Comparison of ENCODE assay signal across 10 mouse cellular contexts in the genomic region with DNA sequence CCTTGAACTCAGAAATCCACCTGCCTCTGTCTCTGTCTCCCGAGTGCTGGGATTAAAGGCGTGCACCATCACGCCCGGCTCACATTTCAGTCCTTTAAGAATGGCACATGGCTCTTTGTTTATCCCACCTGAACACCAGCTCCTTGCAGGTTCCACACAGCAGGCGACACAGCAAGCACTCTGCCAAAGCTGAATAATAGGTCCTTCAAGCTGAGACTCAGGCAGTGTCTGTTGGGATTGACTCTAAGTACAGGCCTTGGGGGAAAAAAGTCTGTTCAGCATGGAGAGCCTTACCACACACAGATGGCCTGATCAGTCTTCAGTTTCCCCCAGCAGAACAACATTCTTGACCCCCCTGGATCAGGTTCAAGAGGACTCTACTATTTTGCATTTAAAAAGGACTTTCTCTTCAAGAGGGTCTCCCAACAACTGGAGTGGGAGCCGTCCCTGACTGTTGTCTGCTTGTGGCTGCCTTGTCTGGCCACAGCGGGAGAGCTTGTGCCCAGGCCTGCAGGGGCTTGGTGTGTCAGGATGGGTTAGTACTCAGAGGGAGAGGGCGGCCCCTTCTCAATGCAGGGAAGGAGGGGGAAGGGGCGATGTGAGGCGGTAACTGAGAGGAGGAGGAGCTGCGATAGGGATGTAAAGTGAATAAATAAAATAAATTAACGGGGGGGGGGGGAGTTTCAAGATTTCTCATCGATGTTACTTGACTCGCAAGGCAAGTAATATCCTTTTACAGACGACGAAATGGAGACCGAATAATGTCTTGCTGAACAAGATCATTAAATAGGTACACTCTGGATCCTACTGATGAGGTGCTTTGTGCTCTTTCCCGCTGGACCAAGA. TPM values are rescaled to one million over a fixed set of nuclear protein-coding genes. Genes with fewer than 3 reads are reported as not detected.
DNase-seq lines count a peak whose midpoint lies in the region; ATAC-seq and TF ChIP-seq lines count a peak whose summit lies in the region.
"Had no signal": no experiment of that assay in that cellular context is flagged by ENCODE, and none has a peak within 500 bp of the region (broad histone marks: within the 10 kb centered on the region; RNA-seq: fewer than 3 reads in every experiment).

No protein-coding gene starts in this region.

- H3K4me2 ChIP-seq in lung, embryonic 14.5 days = peak overlapping the region; percentile 100; the same call in 1 of the 2 replicates
- peak overlapping the region; percentile 95 for H3K4me2 ChIP-seq in hindbrain, embryonic 13.5 days
- no peak overlapping the region for H3K4me2 ChIP-seq in neural tube, embryonic 11.5 days (ENCODE audit: low read depth)

- WGBS in lung, embryonic 14.5 days = 8% methylated on average over 18 of the region's 18 CpGs
- WGBS in hindbrain, embryonic 13.5 days = 2% methylated on average over 18 of the region's 18 CpGs
- WGBS in neural tube, embryonic 11.5 days = 5% methylated on average over 18 of the region's 18 CpGs

- no peaks in the 10 kb centered on the region; the same call in 1 of the 2 replicates for H3K4me1 ChIP-seq in lung, embryonic 14.5 days (ENCODE audit: insufficient read depth)
- H3K4me1 ChIP-seq in hindbrain, embryonic 13.5 days (replicated peaks) = peaks cover 46% of the 10 kb centered on the region
- H3K4me1 ChIP-seq in neural tube, embryonic 11.5 days (ENCODE audit: control insufficient read depth, insufficient read depth, low read length) = peaks cover 19% of the 10 kb centered on the region

- H3K36me3 ChIP-seq in lung, embryonic 14.5 days (ENCODE audit: insufficient read depth) = no peaks in the 10 kb centered on the region
- no peaks in the 10 kb centered on the region for H3K36me3 ChIP-seq in hindbrain, embryonic 13.5 days
- H3K36me3 ChIP-seq in neural tube, embryonic 11.5 days (ENCODE audit: control insufficient read depth, insufficient read depth, low read length) = no peaks in the 10 kb centered on the region
- H3K36me3 ChIP-seq: hindbrain, embryonic 15.5 days had no signal

- no peak for ATAC-seq in lung, embryonic 14.5 days (ENCODE audit: insufficient read depth)
- no peak for ATAC-seq in hindbrain, embryonic 13.5 days (ENCODE audit: low FRiP score)
- no peak for ATAC-seq in neural tube, embryonic 11.5 days (ENCODE audit: insufficient read depth, low FRiP score, low TSS enrichment)
- no peak for ATAC-seq in megakaryocyte progenitor cell, adult 5-6 weeks (replicated peaks; ENCODE audit: poor library complexity)

- DNase-seq in lung, embryonic 14.5 days = peak; percentile 28
- no peak for DNase-seq in lung, adult 18-20 months
- peak; percentile 55 for DNase-seq in embryo, embryonic 9.5 days (ENCODE audit: extremely low spot score)
- DNase-seq in neural tube, embryonic 11.5 days (ENCODE audit: low spot score) = peak; percentile 54
- no peak for DNase-seq in adrenal gland, postnatal 4 days (ENCODE audit: low spot score in 2 of 2)
- no peak for DNase-seq in gastrocnemius, postnatal 10 days

- H3K9me3 ChIP-seq in lung, embryonic 14.5 days (ENCODE audit: low read depth, low read length) = no peaks in the 10 kb centered on the region
- H3K9me3 ChIP-seq in hindbrain, embryonic 13.5 days = no peaks in the 10 kb centered on the region
- H3K9me3 ChIP-seq in neural tube, embryonic 11.5 days (ENCODE audit: control insufficient read depth, low read length) = no peaks in the 10 kb centered on the region
- H3K9me3 ChIP-seq: hindbrain, embryonic 15.5 days; megakaryocyte, embryonic 14.5 days had no signal

- no peak overlapping the region for H3K27ac ChIP-seq in lung, embryonic 14.5 days (ENCODE audit: low read depth)
- no peak overlapping the region for H3K27ac ChIP-seq in hindbrain, embryonic 13.5 days
- H3K27ac ChIP-seq in neural tube, embryonic 11.5 days (ENCODE audit: low read depth, low read length) = no peak overlapping the region
- H3K27ac ChIP-seq: hindbrain, embryonic 15.5 days had no signal

- H3K4me3 ChIP-seq in lung, embryonic 14.5 days (ENCODE audit: low read depth, low read length) = 0 out of 2 replicates have a peak overlapping the region, but pooled peaks have one; percentile 51
- H3K4me3 ChIP-seq in hindbrain, embryonic 13.5 days = peak overlapping the region; percentile 53
- no peak overlapping the region for H3K4me3 ChIP-seq in neural tube, embryonic 11.5 days (ENCODE audit: low read depth, low read length)

- TF ChIP-seq CTCF in lung, embryonic 14.5 days (IDR thresholded peaks at IDR 0.05; ENCODE audit: low read depth) = no peak

- peaks cover 58% of the 10 kb centered on the region for H3K27me3 ChIP-seq in lung, embryonic 14.5 days (ENCODE audit: insufficient read depth, low read length)
- peaks cover 80% of the 10 kb centered on the region for H3K27me3 ChIP-seq in hindbrain, embryonic 13.5 days
- peaks cover 54% of the 10 kb centered on the region for H3K27me3 ChIP-seq in neural tube, embryonic 11.5 days (ENCODE audit: control insufficient read depth, insufficient read depth, low read length)

- H3K9ac ChIP-seq in lung, embryonic 14.5 days = no peak overlapping the region
- H3K9ac ChIP-seq in hindbrain, embryonic 13.5 days = no peak overlapping the region
- H3K9ac ChIP-seq in neural tube, embryonic 11.5 days (ENCODE audit: low read length) = no peak overlapping the region
- H3K9ac ChIP-seq: hindbrain, embryonic 15.5 days had no signal

RNA-seq across cellular contexts. Expression of a gene that starts 1.8 kb away (rescaled TPM):
- 5.2 and 5.8 TPM in 2 replicates for polyA plus RNA-seq in lung, embryonic 14.5 days (2014; fragmentation: Nextera tagmentation; extraction: Ambion mirVana)
- 0.91 and 3.0 TPM in 2 replicates for polyA plus RNA-seq in hindbrain, embryonic 13.5 days (2015; fragmentation: Nextera tagmentation; extraction: Ambion mirVana)
- 0.12 and 0.50 TPM in 2 replicates for polyA plus RNA-seq in neural tube, embryonic 11.5 days (2014; fragmentation: Nextera tagmentation; extraction: Ambion mirVana)
- under 1 TPM; 0.62 to 0.71 TPM for total RNA-seq in adrenal gland, postnatal 4 days (2021)
- under 1 TPM; 0.21 to 0.23 TPM for total RNA-seq in gastrocnemius, postnatal 10 days (2021)
- 1.5 and 2.1 TPM in 2 replicates for total RNA-seq in megakaryocyte progenitor cell, adult 5-6 weeks (2015)
- 1.4 and 1.6 TPM in 2 replicates for total RNA-seq in megakaryocyte progenitor cell, adult 5-6 weeks (2017)

RNA-seq across cellular contexts. Expression of a gene that starts 7.8 kb away (rescaled TPM):
- 1.1 and 2.2 TPM in 2 replicates for polyA plus RNA-seq in lung, embryonic 14.5 days (2014; fragmentation: Nextera tagmentation; extraction: Ambion mirVana)
- polyA plus RNA-seq in hindbrain, embryonic 13.5 days (2015; fragmentation: Nextera tagmentation; extraction: Ambion mirVana) = 0.60 and 1.6 TPM in 2 replicates
- not detected in 2 replicates for polyA plus RNA-seq in neural tube, embryonic 11.5 days (2014; fragmentation: Nextera tagmentation; extraction: Ambion mirVana)
- total RNA-seq in adrenal gland, postnatal 4 days (2021) = not detected
- not detected for total RNA-seq in gastrocnemius, postnatal 10 days (2021)
- not detected in 2 replicates for total RNA-seq in megakaryocyte progenitor cell, adult 5-6 weeks (2015)
- total RNA-seq in megakaryocyte progenitor cell, adult 5-6 weeks (2017) = not detected in 2 replicates

RNA-seq across cellular contexts. Expression of a gene that starts 49.1 kb away (rescaled TPM):
- 0.28 TPM in 1 of 2 replicates, not detected in the other for polyA plus RNA-seq in lung, embryonic 14.5 days (2014; fragmentation: Nextera tagmentation; extraction: Ambion mirVana)
- polyA plus RNA-seq in hindbrain, embryonic 13.5 days (2015; fragmentation: Nextera tagmentation; extraction: Ambion mirVana) = 0.35 and 0.86 TPM in 2 replicates
- polyA plus RNA-seq in neural tube, embryonic 11.5 days (2014; fragmentation: Nextera tagmentation; extraction: Ambion mirVana) = 0.16 TPM in 1 of 2 replicates, not detected in the other
- total RNA-seq in adrenal gland, postnatal 4 days (2021) = not detected
- not detected for total RNA-seq in gastrocnemius, postnatal 10 days (2021)
- not detected in 2 replicates for total RNA-seq in megakaryocyte progenitor cell, adult 5-6 weeks (2015)
- not detected in 2 replicates for total RNA-seq in megakaryocyte progenitor cell, adult 5-6 weeks (2017)

RNA-seq across cellular contexts. Expression of a gene that starts 58.6 kb away (rescaled TPM):
- polyA plus RNA-seq in lung, embryonic 14.5 days (2014; fragmentation: Nextera tagmentation; extraction: Ambion mirVana) = 26.7 and 30.6 TPM in 2 replicates
- 38.6 and 39.9 TPM in 2 replicates for polyA plus RNA-seq in hindbrain, embryonic 13.5 days (2015; fragmentation: Nextera tagmentation; extraction: Ambion mirVana)
- polyA plus RNA-seq in neural tube, embryonic 11.5 days (2014; fragmentation: Nextera tagmentation; extraction: Ambion mirVana) = 31.9 and 32.7 TPM in 2 replicates
- 10 to 100 TPM; 15.2 to 15.3 TPM for total RNA-seq in adrenal gland, postnatal 4 days (2021)
- 10 to 100 TPM; 12.3 to 12.4 TPM for total RNA-seq in gastrocnemius, postnatal 10 days (2021)
- 16.7 and 22.3 TPM in 2 replicates for total RNA-seq in megakaryocyte progenitor cell, adult 5-6 weeks (2015)
- 27.2 and 29.8 TPM in 2 replicates for total RNA-seq in megakaryocyte progenitor cell, adult 5-6 weeks (2017)

RNA-seq across cellular contexts. Expression of a gene that starts 58.6 kb away (rescaled TPM):
- 82.5 and 83.0 TPM in 2 replicates for polyA plus RNA-seq in lung, embryonic 14.5 days (2014; fragmentation: Nextera tagmentation; extraction: Ambion mirVana)
- polyA plus RNA-seq in hindbrain, embryonic 13.5 days (2015; fragmentation: Nextera tagmentation; extraction: Ambion mirVana) = 65.7 and 66.8 TPM in 2 replicates
- polyA plus RNA-seq in neural tube, embryonic 11.5 days (2014; fragmentation: Nextera tagmentation; extraction: Ambion mirVana) = 105 TPM in 2 replicates
- 10 to 100 TPM; 46.0 to 56.6 TPM for total RNA-seq in adrenal gland, postnatal 4 days (2021)
- total RNA-seq in gastrocnemius, postnatal 10 days (2021) = 10 to 100 TPM; 25.8 to 28.7 TPM
- 77.2 and 85.6 TPM in 2 replicates for total RNA-seq in megakaryocyte progenitor cell, adult 5-6 weeks (2015)
- total RNA-seq in megakaryocyte progenitor cell, adult 5-6 weeks (2017) = 69.9 and 87.9 TPM in 2 replicates

Comparison
In these comparisons a context has a peak if more than half of its experiments do, and no peak if none do; other contexts are left out.
1. DNase-seq: peak in lung, embryonic 14.5 days (single experiment), embryo, embryonic 9.5 days (single experiment) and neural tube, embryonic 11.5 days (single experiment); none in lung, adult 18-20 months (0 of 2), adrenal gland, postnatal 4 days (0 of 2) and gastrocnemius, postnatal 10 days (single experiment).